Mouse (Mus musculus) testis, adult 2 months (tissue): ENCODE results near the gene Trim56. TPM values are rescaled to one million over a fixed set of nuclear protein-coding genes. Genes with fewer than 3 reads are reported as not detected.

ENCODE experiments used
- H3K27ac ChIP-seq: fragments of 200-500 bp; 2 replicates; pipeline ENCODE4 v1.5.1; 2012; ENCODE audit warnings: low read depth, low read length; ENCODE audit not compliant: control insufficient read depth, insufficient read depth
- H3K27me3 ChIP-seq: fragments of 200-500 bp; 2 replicates; pipeline ENCODE4 v1.6.1; 2012; ENCODE audit warnings: mild to moderate bottlenecking, low read length, moderate library complexity; ENCODE audit not compliant: control insufficient read depth, insufficient read depth
- H3K36me3 ChIP-seq: fragments of 200-500 bp; 2 replicates; pipeline ENCODE4 v1.6.1; 2012; ENCODE audit warnings: mild to moderate bottlenecking, low read length; ENCODE audit not compliant: control insufficient read depth, insufficient read depth
- H3K4me1 ChIP-seq: fragments of 200-500 bp; 2 replicates; pipeline ENCODE4 v1.6.1; 2012; ENCODE audit warnings: low read length; ENCODE audit not compliant: control insufficient read depth, insufficient read depth
- H3K4me3 ChIP-seq: fragments of 200-500 bp; 2 replicates; pipeline ENCODE4 v1.5.1; 2012; ENCODE audit warnings: low read depth, mild to moderate bottlenecking, low read length, moderate library complexity, mixed read lengths; ENCODE audit not compliant: control insufficient read depth
- CTCF ChIP-seq: fragments of 200-500 bp; IDR thresholded peaks from 2 replicates; pipeline ENCODE4 v1.5.1; 2012; ENCODE audit warnings: low read depth, mild to moderate bottlenecking, inconsistent platforms, low read length, moderate library complexity; ENCODE audit not compliant: control insufficient read depth, insufficient read depth, insufficient replicate concordance
- POLR2A ChIP-seq: fragments of 200-500 bp; IDR thresholded peaks from 2 replicates; pipeline ENCODE4 v1.6.1; 2012; ENCODE audit warnings: low read depth, mild to moderate bottlenecking, inconsistent platforms, low read length, moderate library complexity; ENCODE audit not compliant: control insufficient read depth
- polyA plus RNA-seq: library from polyadenylated mRNA; depleted of rRNA; stranded (reverse); fragments of >200 nt; gene quantifications from 2 replicates; pipeline ENCODE4 v1.2.3, GENCODE M21; 2012

The Trim56 gene
- polyA plus RNA-seq, 1 experiment = 0.58 TPM

- Histone ChIP-seq H3K4me3 (no peak overlapping the region), H3K27me3 (no peaks in the 10 kb centered on the region), H3K27ac (no peak overlapping the region), H3K36me3 (no peaks in the 10 kb centered on the region), H3K4me1 (peaks cover 11% of the 10 kb centered on the region)
- no peak for TF ChIP-seq CTCF
- TF ChIP-seq POLR2A = no peak
Measured at GRCm38 (mm10) chr5:137107024-137107423, 9.0 kb downstream of the Trim56 start.

- Histone ChIP-seq H3K27ac (no peak overlapping the region), H3K27me3 (no peaks in the 10 kb centered on the region), H3K36me3 (no peaks in the 10 kb centered on the region), H3K4me1 (peaks cover 11% of the 10 kb centered on the region), H3K4me3 (no peak overlapping the region)
- TF ChIP-seq CTCF (no peak), POLR2A (no peak)
Measured at GRCm38 (mm10) chr5:137106434-137106833, 9.6 kb downstream of the Trim56 start.

DNA sequence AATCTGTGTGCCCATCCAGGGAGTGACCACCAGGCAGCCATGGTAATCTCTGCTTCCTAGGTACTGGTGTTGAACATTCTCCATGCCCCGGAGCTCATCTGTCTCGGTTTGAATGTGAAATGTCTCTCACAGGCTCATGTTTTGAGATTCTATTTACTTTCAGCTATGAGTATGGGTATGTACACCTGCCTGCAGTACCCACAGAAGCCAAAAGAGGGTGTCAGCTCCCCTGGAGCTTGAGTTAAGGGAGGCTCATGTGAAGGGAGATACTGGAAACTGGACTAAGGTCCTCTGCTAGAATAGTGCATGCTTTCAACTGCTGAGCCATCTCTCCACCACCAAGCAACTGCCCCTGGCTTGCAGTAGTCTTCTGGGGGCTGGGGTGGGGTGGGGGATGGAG lies 12.0 kb downstream of the Trim56 start:
- Histone ChIP-seq H3K4me1 (peaks cover 5% of the 10 kb centered on the region), H3K27ac (no peak overlapping the region), H3K27me3 (no peaks in the 10 kb centered on the region), H3K36me3 (no peaks in the 10 kb centered on the region), H3K4me3 (no peak overlapping the region)
- no peak for TF ChIP-seq CTCF
- TF ChIP-seq POLR2A = no peak

- H3K4me3 ChIP-seq = no peak overlapping the region
- TF ChIP-seq POLR2A (no peak), CTCF (no peak)
- H3K36me3 ChIP-seq = no peaks in the 10 kb centered on the region
- peaks cover 5% of the 10 kb centered on the region for H3K4me1 ChIP-seq
- H3K27ac ChIP-seq = no peak overlapping the region; the same call in 1 of the 2 replicates
- H3K27me3 ChIP-seq = no peaks in the 10 kb centered on the region
Measured at GRCm38 (mm10) chr5:137102575-137103522, 13.2 kb downstream of the Trim56 start.

DNA sequence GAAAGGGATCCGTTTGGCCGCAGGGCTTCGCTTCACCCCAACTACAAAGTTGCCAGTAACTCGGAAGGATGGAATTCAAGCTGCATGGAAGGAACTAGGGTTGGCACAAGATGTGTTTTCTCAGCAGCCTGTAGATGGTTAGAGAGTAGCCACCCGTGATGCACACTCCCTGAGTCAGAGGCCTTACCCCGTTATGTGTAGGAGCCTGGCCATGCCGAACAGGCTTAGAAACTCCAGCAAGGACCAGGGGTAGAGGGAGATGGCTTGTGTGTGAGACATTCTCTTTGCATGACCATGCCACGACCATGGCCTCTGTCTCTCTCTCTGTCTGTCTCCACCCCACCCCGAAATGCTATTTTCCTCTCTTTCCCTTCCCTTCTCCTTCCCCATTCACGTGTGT lies 13.9 kb downstream of the Trim56 start:
- Histone ChIP-seq H3K27me3 (no peaks in the 10 kb centered on the region), H3K27ac (no peak overlapping the region), H3K4me1 (peaks cover 5% of the 10 kb centered on the region), H3K36me3 (no peaks in the 10 kb centered on the region), H3K4me3 (no peak overlapping the region)
- no peak for TF ChIP-seq POLR2A
- no peak for TF ChIP-seq CTCF

DNA sequence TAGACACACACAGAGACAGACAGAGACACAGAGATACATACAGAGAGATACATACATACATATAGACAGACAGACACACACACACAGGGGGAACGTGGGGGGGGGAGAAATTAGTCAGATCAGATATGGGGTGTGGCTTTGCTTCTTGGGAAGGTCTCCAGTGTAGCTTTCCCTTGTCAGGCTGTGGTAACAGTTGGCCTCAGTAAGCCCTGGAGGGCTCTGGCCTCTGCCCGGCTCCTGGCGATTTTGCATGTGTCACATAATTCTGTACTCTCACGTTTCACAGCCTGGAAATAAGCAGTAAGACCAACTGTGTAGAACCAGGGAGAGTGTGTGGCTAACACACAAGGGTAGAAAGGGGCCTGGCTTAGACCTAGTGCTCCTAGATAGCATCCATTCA lies 15.3 kb downstream of the Trim56 start:
- peaks cover 5% of the 10 kb centered on the region for H3K4me1 ChIP-seq
- H3K27me3 ChIP-seq = no peaks in the 10 kb centered on the region
- H3K27ac ChIP-seq = no peak overlapping the region
- TF ChIP-seq POLR2A (no peak), CTCF (no peak)
- H3K36me3 ChIP-seq = no peaks in the 10 kb centered on the region
- H3K4me3 ChIP-seq = no peak overlapping the region

GRCm38 (mm10) chr5:137098418-137098817 lies 17.6 kb downstream of the Trim56 start:
- Histone ChIP-seq H3K27ac (no peak overlapping the region), H3K4me3 (no peak overlapping the region), H3K27me3 (no peaks in the 10 kb centered on the region), H3K4me1 (peaks cover 7% of the 10 kb centered on the region), H3K36me3 (no peaks in the 10 kb centered on the region)
- TF ChIP-seq CTCF (no peak), POLR2A (no peak)

DNA sequence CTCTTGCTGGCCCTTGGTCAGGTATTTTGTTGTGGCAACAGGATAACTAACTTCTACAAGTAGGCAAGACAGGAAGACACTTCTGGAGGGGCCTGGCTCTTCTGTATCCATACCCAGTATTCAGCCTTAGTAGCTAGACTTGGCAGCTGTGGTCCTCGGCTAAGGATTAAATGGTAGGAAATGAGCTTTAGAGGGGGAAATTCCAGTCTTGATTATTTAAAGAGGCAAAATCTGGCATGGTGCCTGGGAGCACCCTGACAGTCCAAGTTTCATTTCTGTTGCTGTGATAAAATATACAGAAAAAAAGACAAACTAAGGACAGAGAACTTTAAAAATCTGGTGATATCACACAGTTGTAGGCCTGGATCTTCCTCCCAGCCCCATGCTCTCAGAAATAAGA lies 20.0 kb downstream of the Trim56 start:
- peaks cover 2% of the 10 kb centered on the region; the same call in 1 of the 2 replicates for H3K4me1 ChIP-seq
- no peaks in the 10 kb centered on the region for H3K36me3 ChIP-seq
- TF ChIP-seq POLR2A = no peak
- TF ChIP-seq CTCF = no peak
- 0 out of 2 replicates have a peak overlapping the region, but pooled peaks have one; percentile 12 for H3K27ac ChIP-seq
- H3K27me3 ChIP-seq = no peaks in the 10 kb centered on the region
- H3K4me3 ChIP-seq = no peak overlapping the region
